Mouse (Mus musculus): ENCODE data around the gene Fam149a.
"Not testable (repeated sequence)": the region's sequence is repeated elsewhere in the genome, so short reads cannot be mapped to it uniquely, and the experiment has no call there.

Gene Fam149a

DNA sequence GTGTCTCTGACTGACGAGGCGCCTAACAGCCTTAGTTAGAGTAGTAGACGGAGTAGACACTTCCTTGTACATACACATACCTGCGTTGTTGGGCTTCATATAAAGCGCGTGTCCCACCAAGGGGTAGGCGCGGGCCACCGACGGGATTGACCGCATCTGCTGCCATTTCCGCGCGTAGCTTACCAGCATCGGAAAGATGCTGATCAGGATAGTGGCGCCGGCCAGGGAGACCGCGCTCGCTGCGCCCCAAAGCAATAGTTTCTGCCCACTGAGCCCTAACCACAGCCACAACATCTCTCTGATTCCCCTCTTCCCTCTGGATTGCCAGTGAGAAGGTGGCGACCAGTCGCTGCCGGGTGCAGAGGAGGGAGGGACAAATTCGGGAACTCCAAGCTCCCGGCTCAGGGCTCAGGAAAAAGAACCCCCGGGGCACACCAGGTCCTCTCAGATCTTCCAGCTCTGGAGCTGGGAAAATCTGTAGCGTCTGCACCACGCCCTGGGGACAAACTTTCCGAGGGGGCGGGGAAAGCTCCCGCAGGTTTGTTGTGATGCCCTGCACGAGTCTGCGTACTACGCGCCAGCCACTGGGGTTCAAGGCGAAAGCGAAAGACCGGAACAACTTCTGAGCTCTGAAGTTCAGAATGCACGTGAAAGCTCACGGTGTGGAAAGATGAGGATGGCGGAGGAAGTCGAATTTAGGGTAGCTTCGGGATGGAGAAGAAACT is 49.2 kb downstream of the Fam149a start, which contains the start of gene Cyp4v3:
Gene Cyp4v3 (minus strand): TSS at position 532 of the 725 bp plus-strand sequence.
- peak; percentile 58 to 65 for DNase-seq (ENCODE audit: low read depth in 1 of 2, low spot score in 2 of 2)

DNA sequence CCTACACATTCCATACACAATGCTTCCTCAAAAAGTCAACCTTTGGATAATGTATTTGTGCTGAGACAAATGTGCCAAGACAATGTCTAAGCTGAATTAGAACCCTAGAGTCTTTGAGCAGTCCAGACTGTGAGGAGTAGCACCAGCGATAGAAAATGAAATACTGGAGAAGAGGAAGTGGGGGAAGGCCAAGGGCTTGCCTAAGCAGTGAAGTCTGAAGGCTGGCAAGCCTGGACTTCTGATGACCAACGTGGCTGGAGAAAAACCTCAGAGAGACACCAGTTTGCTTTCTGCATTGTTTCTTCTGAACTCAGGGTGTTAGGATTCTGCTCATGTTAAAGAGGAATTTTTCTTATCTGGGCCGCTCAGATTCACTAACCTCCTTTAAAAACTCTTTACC is 51.2 kb downstream of the Fam149a start:
- DNase-seq (ENCODE audit: low read depth in 1 of 2, low spot score in 2 of 2) = no peak

DNA sequence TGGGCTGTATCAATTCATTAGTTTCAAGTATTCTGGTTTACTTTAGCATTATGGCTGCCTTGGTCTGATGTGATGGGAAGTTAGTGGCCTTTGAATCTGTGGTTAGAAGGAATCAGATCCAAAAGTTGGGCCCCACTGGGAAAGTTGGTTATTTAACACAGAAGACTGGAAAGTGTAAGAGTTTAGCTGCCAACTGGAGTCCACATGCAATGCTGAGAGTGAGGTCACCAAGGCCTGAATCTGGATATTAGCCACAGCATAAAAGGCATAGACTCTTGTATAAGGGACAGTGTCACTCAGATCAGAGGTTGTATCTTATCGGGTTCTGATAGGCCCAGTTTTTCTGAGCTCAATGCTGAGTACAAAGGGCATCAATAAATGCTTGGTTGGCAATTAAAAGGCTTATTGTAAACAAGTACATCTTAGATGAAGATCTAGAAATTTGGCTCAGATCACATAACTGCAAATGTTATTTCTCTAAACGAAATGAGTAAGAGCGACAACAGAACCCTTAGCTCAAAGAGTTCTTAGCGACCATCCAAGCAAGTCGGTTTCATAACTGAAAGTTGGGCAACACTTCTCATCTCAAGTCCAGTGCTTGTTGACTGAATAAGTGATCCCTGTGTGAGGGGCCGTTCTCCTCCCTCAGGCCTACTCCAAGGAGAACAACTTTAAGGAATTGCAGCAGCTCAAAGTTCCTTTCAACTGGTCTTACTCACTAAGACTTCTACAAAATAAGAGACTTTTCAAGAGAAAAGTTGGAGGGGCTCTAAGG is 52.7 kb downstream of the Fam149a start:
- no peak for DNase-seq (ENCODE audit: low read depth in 1 of 2, low spot score in 2 of 2)

DNA sequence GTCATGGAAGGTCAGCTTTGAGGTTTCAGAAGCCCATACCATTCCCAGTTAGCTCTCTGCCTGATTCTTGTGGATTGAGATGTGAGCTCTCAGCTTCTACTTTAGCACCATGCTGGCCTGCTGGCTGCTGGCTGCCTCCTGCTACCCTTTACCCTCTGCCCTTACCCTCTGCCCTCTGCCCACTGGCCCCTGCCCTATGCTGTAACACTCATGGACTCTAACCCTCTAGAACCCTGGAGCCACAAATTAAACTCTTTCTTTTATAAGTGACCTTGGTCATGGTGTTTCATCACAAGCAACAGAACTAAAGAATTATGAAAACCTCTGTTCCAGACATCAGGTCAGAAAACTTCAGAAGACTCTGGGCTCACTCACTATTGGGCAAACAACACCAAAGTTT is 55.0 kb downstream of the Fam149a start:
- not testable (repeated sequence) for DNase-seq (ENCODE audit: low read depth in 1 of 2, low spot score in 2 of 2)

DNA sequence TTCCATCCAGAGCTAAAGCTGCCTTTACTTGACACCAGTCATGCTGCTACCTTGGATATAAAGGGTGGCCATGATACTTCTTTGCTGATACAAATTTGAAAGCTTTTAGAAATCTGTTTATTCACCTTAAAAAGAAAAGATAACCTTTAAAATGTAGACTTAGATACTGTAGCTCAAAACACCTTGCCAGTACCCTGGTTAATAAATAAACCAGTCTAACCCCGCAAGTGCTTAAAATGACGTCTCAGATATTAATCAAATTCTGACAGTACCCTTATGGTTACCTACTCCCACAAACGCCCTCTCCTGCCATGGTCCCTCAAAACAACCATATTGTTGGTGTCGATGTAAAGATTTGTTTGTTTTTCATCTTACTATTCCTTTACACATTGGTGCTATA is 57.9 kb downstream of the Fam149a start:
- no peak for DNase-seq (ENCODE audit: low read depth in 1 of 2, low spot score in 2 of 2)

DNA sequence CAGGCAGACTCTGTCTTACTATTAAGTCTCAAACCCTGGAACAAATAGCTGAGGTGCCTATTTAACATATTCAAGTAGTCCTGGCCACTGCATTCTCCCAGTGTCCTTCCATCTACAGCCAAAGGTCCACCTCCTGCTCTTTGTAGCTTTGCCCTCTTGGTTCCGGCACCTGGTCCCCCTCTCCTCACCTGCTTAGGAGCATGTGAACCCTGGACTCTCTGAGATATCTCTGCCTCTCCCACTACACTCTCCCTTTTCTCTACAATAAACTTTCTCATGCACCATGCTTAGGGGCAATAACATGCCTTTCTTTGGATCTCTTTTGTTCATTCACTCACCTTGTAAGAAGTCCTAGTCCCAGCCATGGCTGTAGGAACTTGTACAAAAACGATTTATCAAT is 60.7 kb downstream of the Fam149a start:
- no peak for DNase-seq (ENCODE audit: low read depth in 1 of 2, low spot score in 2 of 2)

DNA sequence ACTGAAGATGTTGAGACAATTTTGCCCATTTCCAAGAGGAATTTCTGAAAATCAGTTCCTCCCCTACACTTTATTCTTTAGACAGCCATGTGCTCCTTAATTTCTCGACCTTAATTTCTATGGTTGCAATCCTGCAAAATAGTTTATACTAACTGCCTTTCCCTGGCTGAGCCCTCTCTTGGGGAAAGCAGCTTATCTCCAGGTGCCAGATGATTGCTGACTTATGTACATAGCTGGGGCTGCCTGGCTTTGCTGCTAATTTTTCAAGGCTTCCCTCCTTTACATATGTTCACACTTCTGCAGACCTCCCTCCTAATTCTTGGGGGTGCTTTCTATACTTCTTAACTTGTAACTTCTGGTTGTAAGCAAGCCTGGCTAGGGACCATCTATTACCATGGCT is 61.2 kb downstream of the Fam149a start:
- DNase-seq (ENCODE audit: low read depth in 1 of 2, low spot score in 2 of 2) = no peak

DNA sequence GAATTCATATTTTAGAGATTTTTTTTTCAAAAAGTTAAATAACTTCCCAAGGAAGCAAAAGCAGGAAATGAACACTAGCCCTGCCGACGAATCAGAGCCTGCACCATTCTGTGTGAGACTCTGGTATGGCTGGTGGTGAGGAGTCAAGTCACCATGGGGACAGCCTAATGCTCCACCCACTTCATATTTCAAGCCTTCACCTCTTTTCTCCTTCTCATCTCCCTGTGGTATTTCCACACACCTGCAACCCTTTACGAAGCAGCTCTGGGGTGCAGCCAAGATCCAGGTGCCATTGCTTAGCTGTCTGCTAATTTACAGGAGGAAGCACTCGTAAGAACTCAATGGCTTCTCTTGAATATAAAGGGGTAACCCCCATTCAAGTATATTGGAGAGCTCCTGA is 71.1 kb downstream of the Fam149a start:
- no peak for DNase-seq (ENCODE audit: low read depth in 1 of 2, low spot score in 2 of 2)

DNA sequence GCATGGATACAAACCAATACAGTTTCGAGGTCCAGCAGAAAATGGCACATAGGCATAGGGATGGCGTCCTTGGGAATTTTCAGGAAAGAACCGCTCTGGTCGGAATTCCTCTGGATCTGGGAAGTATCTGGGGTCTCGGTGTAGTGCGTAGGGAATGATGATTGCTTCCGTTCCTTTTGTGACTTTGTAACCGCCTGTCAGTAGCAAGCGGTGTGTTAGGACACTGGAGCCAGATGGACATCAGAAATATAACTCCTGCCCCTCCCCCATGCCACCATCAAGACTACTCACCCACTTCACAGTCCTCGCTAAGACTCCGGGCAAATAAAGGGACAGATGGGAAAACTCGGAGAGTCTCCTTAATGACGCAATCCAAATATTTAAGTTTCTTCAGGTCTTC is 73.7 kb downstream of the Fam149a start, which contains the start of gene Gm45753:
Gene Gm45753 (minus strand): TSS at position 101 of the 400 bp plus-strand sequence.
- DNase-seq (ENCODE audit: low read depth in 1 of 2, low spot score in 2 of 2) = no peak

DNA sequence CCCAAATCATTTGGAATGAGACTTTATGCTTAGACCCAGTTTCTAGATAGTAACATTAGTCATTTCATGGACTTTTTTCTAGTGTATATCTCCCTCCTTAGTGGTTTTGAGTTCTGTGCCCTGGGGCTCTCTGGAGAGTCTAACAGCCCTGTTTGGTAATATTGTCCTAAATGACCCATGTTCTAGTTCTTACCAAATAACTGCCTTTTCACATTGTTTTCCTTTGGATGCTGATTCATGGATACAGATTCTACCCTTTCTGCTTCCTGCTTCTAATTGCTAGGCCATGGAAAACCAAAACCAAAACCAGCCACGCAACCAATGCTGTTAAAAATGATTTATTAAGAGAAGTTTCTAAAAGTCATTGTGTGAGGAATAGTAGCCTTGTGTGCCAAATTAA is 76.6 kb downstream of the Fam149a start:
- no peak for DNase-seq (ENCODE audit: low read depth in 1 of 2, low spot score in 2 of 2)

DNA sequence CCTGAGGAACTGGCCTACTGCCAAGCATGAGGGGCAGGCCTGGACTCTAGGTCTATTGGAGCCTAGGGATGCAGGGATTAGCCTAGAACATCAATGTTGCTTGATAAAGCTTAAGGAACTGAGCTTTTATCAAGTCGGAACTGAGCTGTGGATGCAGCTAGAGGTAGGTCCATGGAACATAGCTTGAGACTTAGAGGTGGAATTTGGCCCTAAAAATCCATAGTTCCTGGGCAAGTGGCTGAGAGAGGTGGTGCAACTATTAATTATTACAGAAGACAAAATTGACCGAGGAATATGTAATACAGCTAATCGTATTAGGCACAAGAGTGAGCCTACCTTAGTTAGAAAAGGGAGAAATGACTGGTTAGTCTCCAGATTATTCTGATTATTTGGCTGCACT is 77.7 kb downstream of the Fam149a start:
- no peak for DNase-seq (ENCODE audit: low read depth in 1 of 2, low spot score in 2 of 2)

DNA sequence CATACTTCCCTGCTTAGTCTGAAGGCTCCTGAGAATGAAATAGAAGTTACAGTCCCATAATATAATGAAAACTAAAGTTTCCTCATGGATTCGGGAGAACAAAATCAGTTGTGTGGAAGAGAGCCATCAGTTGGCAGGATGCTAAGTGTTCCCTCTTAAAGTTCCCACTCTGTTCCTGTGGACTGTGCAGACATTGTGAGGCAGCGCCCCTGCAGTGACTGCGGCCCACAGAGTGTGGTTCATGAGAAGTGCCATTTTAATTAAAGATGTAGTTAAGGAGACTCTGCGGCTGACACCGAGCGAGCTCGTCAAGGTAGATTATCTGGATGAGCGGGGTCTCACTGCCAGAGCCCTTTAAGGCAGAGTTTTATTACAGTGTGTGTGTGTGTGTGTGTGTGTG is 79.7 kb downstream of the Fam149a start:
- DNase-seq (ENCODE audit: low read depth in 1 of 2, low spot score in 2 of 2) = no peak

DNA sequence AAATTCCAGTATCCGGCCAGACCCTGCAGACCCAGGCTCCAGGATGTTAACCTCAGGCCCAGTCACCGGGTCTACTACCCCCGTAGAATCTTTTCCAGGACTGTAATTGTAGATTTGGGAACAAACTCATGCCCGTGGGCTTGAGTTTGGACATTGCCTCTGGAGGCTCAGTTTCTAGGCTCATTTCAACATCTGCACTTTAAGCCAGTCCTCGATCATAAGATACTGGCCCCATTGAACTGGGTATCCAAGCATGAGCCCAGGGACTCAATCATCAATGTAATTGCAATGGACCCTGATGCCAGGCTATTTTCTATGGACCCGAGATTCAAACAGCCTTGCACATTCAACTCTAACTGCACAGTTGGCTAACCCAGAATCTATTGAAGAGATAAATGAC is 86.8 kb downstream of the Fam149a start:
- DNase-seq (ENCODE audit: low read depth in 1 of 2, low spot score in 2 of 2) = no peak

DNA sequence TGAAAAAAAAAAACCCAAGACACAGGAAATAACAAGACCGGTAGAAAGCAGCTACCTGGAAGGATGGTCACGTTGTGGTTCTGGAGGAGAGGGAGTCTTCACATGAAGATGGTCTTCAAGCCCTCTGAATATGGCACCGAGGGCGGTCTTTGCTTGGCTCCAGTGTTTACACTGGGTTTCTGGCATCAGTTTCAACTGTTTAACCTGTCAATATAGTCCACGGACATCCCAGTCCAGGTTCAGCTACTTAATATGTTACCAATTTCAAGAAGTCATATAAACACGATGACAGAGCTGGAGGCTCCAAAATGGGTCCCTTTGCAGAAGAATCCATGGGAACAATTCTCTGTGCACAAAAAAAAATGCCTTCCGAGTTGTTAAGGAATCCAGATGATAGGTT is 87.4 kb downstream of the Fam149a start, which contains the start of gene Klkb1:
Gene Klkb1 (minus strand): TSS at position 173 of the 400 bp plus-strand sequence.
- no peak for DNase-seq (ENCODE audit: low read depth in 1 of 2, low spot score in 2 of 2)

DNA sequence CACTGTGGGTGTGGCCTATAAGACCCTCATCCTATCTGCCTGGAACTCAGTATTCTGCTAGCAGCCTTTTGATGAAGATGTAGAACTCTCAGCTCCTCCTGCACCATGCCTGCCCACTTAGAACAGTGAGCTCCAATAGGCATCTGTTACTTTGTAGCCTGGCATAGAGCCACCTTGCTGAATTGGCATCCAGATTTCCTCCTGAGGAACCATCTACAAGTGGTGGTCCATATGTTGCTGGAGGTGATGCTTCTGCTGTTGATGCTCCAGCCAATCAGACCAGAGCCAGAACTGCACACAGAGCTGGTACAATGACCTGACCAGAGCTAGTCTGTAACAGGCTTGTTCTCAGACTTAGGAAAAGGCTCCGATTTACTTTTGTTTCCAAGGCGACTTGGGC is 90.3 kb downstream of the Fam149a start:
- no peak for DNase-seq (ENCODE audit: low read depth in 1 of 2, low spot score in 2 of 2)

All from monocyte, adult 2 months (primary cell).